Mouse (Mus musculus): ENCODE measurements at regions not wholly inside any gene's neighbourhood (a gene's known extent, or its start where the extent isn't known, plus 50 kb on each side); places are given as distances from the start of the nearest gene placed in this dataset.

- Histone ChIP-seq H3K4me3 (ENCODE audit: low read length) (no peak overlapping the region), H3K36me3 (ENCODE audit: control insufficient read depth, insufficient read depth, low read length) (no peaks in the 10 kb centered on the region), H3K4me1 (ENCODE audit: control insufficient read depth, insufficient read depth, low read length) (no peaks in the 10 kb centered on the region), H3K27me3 (replicated peaks; ENCODE audit: control insufficient read depth, insufficient read depth, low read length) (no peaks in the 10 kb centered on the region), H3K4me2 (ENCODE audit: low read depth, low read length) (no peak overlapping the region), H3K9ac (ENCODE audit: low read depth, low read length) (no peak overlapping the region), H3K9me3 (ENCODE audit: control insufficient read depth, low read length) (no peaks in the 10 kb centered on the region), H3K27ac (ENCODE audit: low read length) (no peak overlapping the region)
- ATAC-seq: peak; percentile 60
- 36% methylated on average over 2 of the region's 2 CpGs for WGBS
Measured at GRCm38 (mm10) chr4:5441339-5442019, 648.3 kb upstream of the Impad1 start.

GRCm38 (mm10) chr4:5437076-5437475, 643.9 kb upstream of the Impad1 start:
- H3K9me3 ChIP-seq (ENCODE audit: control insufficient read depth, low read length): no peaks in the 10 kb centered on the region
- no peaks in the 10 kb centered on the region for H3K36me3 ChIP-seq (ENCODE audit: control insufficient read depth, insufficient read depth, low read length)
- 49% methylated on average over 3 of the region's 3 CpGs for WGBS
- no peak overlapping the region for H3K4me2 ChIP-seq (ENCODE audit: low read depth, low read length)
- no peak overlapping the region for H3K4me3 ChIP-seq (ENCODE audit: low read length)
- H3K4me1 ChIP-seq (ENCODE audit: control insufficient read depth, insufficient read depth, low read length): no peaks in the 10 kb centered on the region
- H3K27ac ChIP-seq (ENCODE audit: low read length): no peak overlapping the region
- no peak overlapping the region for H3K9ac ChIP-seq (ENCODE audit: low read depth, low read length)
- no peak for ATAC-seq
- no peaks in the 10 kb centered on the region for H3K27me3 ChIP-seq (replicated peaks; ENCODE audit: control insufficient read depth, insufficient read depth, low read length)

Measured in intestine, embryonic 16.5 days (tissue).